ENCODE assay signal across 11 mouse cellular contexts in genomic region chr2:165654696-165655491, GRCm38 (mm10).
DNase-seq lines count a peak whose midpoint lies in the region; ATAC-seq and TF ChIP-seq lines count a peak whose summit lies in the region.
"Had no signal": no experiment of that assay in that cellular context is flagged by ENCODE, and none has a peak within 500 bp of the region (broad histone marks: within the 10 kb centered on the region; RNA-seq: fewer than 3 reads in every experiment).

No protein-coding gene starts in this region.

- no peak for TF ChIP-seq CTCF in cerebellum, adult 2 months (IDR thresholded peaks at IDR 0.05; ENCODE audit: borderline replicate concordance, insufficient read depth, low read depth, low read length)
- TF ChIP-seq CTCF in spleen, adult 2 months (IDR thresholded peaks at IDR 0.05; ENCODE audit: extremely low read depth, insufficient read depth, insufficient read length, insufficient replicate concordance) = no peak

- peak; percentile 61 to 83 for DNase-seq in cerebellum, adult 2 months
- no peak for DNase-seq in cerebellum, postnatal 4 days (ENCODE audit: low spot score in 2 of 2)
- peak; percentile 48 to 53 for DNase-seq in spleen, adult 2 months (ENCODE audit: low read depth in 1 of 2, low spot score in 2 of 2)
- DNase-seq in spleen, postnatal 4 days (ENCODE audit: low spot score in 2 of 2) = no peak
- no peak for DNase-seq in c-Kit-positive CD71-positive TER-119-positive erythroid progenitor cells, embryonic 14.5 days (ENCODE audit: low spot score)
- no peak for DNase-seq in adipocyte (ENCODE audit: low spot score)

- H3K27ac ChIP-seq in cerebellum, adult 2 months (ENCODE audit: insufficient read depth, low read length) = peak overlapping the region; percentile 37
- peak overlapping the region; percentile 24 for H3K27ac ChIP-seq in spleen, adult 2 months (ENCODE audit: insufficient read depth, low read length)
- no peak overlapping the region for H3K27ac ChIP-seq in midbrain, embryonic 15.5 days
- H3K27ac ChIP-seq: limb, embryonic 13.5 days had no signal

- no peak for TF ChIP-seq POLR2A in cerebellum, adult 2 months (IDR thresholded peaks at IDR 0.05; ENCODE audit: borderline replicate concordance, insufficient read depth, low read length)
- no peak for TF ChIP-seq POLR2A in spleen, adult 2 months (IDR thresholded peaks at IDR 0.05; ENCODE audit: low read depth, low read length)

- H3K9me3 ChIP-seq in megakaryocyte, embryonic 14.5 days = no peaks in the 10 kb centered on the region
- H3K9me3 ChIP-seq in midbrain, embryonic 15.5 days = no peaks in the 10 kb centered on the region
- H3K9me3 ChIP-seq: limb, embryonic 13.5 days; neural tube, embryonic 13.5 days had no signal

- peaks cover 23% of the 10 kb centered on the region for H3K4me1 ChIP-seq in cerebellum, adult 2 months (ENCODE audit: control insufficient read depth, insufficient read depth, low read length)
- peaks cover 24% of the 10 kb centered on the region; the same call in 1 of the 2 replicates for H3K4me1 ChIP-seq in spleen, adult 2 months (ENCODE audit: control insufficient read depth, insufficient read depth, insufficient read length)
- peaks cover 83% of the 10 kb centered on the region for H3K4me1 ChIP-seq in megakaryocyte, embryonic 14.5 days
- H3K4me1 ChIP-seq in midbrain, embryonic 15.5 days = peaks cover 18% of the 10 kb centered on the region

- H3K9ac ChIP-seq in midbrain, embryonic 15.5 days = no peak overlapping the region
- H3K9ac ChIP-seq: limb, embryonic 13.5 days; neural tube, embryonic 13.5 days had no signal

- 51% methylated on average over 10 of the region's 10 CpGs for WGBS in cerebellum, adult 2 months
- 11% methylated on average over 10 of the region's 10 CpGs for WGBS in spleen, adult 2 months
- 84% methylated on average over 10 of the region's 10 CpGs for WGBS in midbrain, embryonic 15.5 days

- H3K36me3 ChIP-seq in spleen, adult 2 months (ENCODE audit: control insufficient read depth, insufficient read depth, low read length) = no peaks in the 10 kb centered on the region
- H3K36me3 ChIP-seq in megakaryocyte, embryonic 14.5 days (replicated peaks; ENCODE audit: low read length) = no peaks in the 10 kb centered on the region
- H3K36me3 ChIP-seq in midbrain, embryonic 15.5 days (replicated peaks) = no peaks in the 10 kb centered on the region
- H3K36me3 ChIP-seq: limb, embryonic 13.5 days; neural tube, embryonic 13.5 days had no signal

- no peak overlapping the region for H3K4me2 ChIP-seq in midbrain, embryonic 15.5 days
- H3K4me2 ChIP-seq: neural tube, embryonic 13.5 days had no signal

- ATAC-seq in midbrain, embryonic 15.5 days (replicated peaks) = no peak
- ATAC-seq: intestine, postnatal 0 days had no signal

- no peaks in the 10 kb centered on the region for H3K27me3 ChIP-seq in cerebellum, adult 2 months (ENCODE audit: control insufficient read depth, insufficient read depth, low read length)
- H3K27me3 ChIP-seq in spleen, adult 2 months (ENCODE audit: control insufficient read depth, insufficient read depth, low read length) = no peaks in the 10 kb centered on the region
- H3K27me3 ChIP-seq in megakaryocyte, embryonic 14.5 days (replicated peaks) = peaks cover 3% of the 10 kb centered on the region
- H3K27me3 ChIP-seq in midbrain, embryonic 15.5 days (replicated peaks) = no peaks in the 10 kb centered on the region
- H3K27me3 ChIP-seq: limb, embryonic 13.5 days; neural tube, embryonic 13.5 days had no signal

- peak overlapping the region; percentile 38 for H3K4me3 ChIP-seq in cerebellum, adult 2 months (replicated peaks; ENCODE audit: insufficient read depth, low read depth, low read length)
- H3K4me3 ChIP-seq in spleen, adult 2 months (ENCODE audit: extremely low read depth, insufficient read depth, insufficient read length) = peak overlapping the region; percentile 37
- H3K4me3 ChIP-seq in megakaryocyte, embryonic 14.5 days (replicated peaks) = peak overlapping the region; percentile 89
- no peak overlapping the region for H3K4me3 ChIP-seq in midbrain, embryonic 15.5 days
- H3K4me3 ChIP-seq: limb, embryonic 13.5 days; neural tube, embryonic 13.5 days had no signal

Comparison
In these comparisons a context has a peak if more than half of its experiments do, and no peak if none do; other contexts are left out.
1. DNase-seq: peak in cerebellum, adult 2 months (2 of 2) and spleen, adult 2 months (2 of 2); none in cerebellum, postnatal 4 days (0 of 2), spleen, postnatal 4 days (0 of 2), c-Kit-positive CD71-positive TER-119-positive erythroid progenitor cells, embryonic 14.5 days (single experiment) and adipocyte (single experiment).